Mouse (Mus musculus) frontal cortex, postnatal 25 days (tissue): ENCODE measurements around the gene Mki67.

ENCODE experiments used
- DNase-seq, 2 experiments: peaks; one replicate each; pipeline ENCODE4 v3.0.0; 2022; ENCODE audit warnings: low spot score in 2 of 2

The Mki67 gene

DNA sequence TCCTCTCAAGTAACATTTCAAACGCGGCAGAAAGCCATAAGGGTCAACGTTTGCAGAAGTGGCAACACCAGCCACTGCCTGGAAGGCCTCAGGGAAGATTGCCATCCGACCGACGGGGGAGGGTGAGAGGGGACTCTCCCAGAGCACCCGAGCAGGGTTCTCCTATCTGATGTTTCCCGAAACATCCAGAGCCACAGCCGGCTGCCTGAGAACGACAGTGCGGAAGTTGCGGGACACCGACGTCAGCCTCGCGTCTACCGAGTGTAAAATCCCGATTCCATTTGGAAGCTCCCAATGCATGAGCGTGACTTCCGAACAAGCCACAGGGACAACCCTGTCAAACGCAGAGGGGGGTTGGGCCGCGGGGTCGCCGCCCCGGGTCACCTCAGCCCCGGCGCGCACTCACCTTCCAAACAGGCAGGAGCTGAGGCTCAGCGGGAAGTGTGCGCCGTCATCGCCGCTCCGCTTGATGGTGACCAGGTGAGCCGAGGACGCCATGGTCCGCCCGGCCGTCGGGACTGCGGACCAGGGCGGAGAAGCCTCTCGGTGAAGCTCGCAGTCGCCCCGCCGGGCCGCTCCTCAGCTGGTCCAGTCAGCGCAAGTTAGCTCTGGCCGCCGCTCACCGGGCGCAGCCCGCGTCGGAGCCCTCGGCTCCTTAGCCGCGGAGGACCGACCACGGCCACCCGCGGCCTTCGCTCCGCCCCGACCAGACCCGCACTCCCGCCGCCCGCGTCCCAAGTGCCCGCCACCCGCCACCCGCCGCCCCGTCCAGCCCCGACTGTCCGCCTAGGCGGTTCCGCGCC lies at the start of gene Mki67:
Gene Mki67 (minus strand): TSS at position 720 of the 803 bp plus-strand sequence.
- DNase-seq, result no peak

DNA sequence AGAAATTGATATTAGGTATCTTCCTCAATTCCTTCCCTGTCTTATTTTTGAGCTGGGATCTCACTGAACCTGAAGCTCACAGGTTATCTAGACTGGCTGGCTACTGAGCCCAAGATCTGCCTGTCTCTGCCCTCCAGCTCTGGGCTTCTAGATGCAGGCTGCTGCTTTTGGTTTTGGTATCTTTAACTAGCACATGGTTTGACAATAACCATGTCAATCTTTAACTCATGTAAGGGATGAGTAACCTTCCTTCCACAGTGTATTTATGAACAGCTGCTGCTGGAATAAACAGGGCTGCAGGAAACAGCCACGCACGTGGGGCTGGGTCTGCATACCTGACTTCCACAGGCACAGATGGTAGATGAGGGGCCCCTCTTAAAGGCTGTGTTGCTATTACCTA lies 47.1 kb upstream of the Mki67 start:
- DNase-seq, result no peak

- DNase-seq, result no peak
Observed at GRCm38 (mm10) chr7:135758754-135759510, 42.8 kb upstream of the Mki67 start.

GRCm38 (mm10) chr7:135758171-135758570 lies 42.0 kb upstream of the Mki67 start:
- no peak for DNase-seq

GRCm38 (mm10) chr7:135756984-135757586 lies 40.9 kb upstream of the Mki67 start:
- no peak for DNase-seq

- no peak for DNase-seq
Observed at GRCm38 (mm10) chr7:135748986-135749385, 32.8 kb upstream of the Mki67 start.

- no peak for DNase-seq
Observed at GRCm38 (mm10) chr7:135747072-135747471, 30.9 kb upstream of the Mki67 start.

GRCm38 (mm10) chr7:135746528-135746927 lies 30.4 kb upstream of the Mki67 start:
- no peak for DNase-seq

- no peak for DNase-seq
Observed at GRCm38 (mm10) chr7:135745091-135745490, 28.9 kb upstream of the Mki67 start.

DNA sequence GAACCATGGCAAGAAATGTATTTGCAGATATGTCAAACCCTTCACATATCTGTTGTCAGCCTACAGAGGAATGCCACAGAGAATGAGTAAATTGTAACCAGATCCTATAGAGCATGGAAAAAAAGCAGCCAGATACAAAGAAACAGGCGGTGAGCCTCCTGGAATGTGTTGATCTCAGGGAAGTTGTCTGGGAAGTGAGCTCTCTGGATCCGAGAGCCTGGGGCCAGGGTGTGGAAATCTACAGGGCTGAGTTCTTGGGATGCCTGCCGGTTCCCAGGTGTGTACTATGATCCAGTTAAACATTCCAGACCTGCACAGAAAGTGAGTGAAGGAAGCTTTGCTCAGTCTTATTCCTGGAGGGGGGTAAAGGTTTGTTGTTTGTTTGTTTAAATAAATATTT lies 24.3 kb upstream of the Mki67 start:
- DNase-seq, result no peak

DNA sequence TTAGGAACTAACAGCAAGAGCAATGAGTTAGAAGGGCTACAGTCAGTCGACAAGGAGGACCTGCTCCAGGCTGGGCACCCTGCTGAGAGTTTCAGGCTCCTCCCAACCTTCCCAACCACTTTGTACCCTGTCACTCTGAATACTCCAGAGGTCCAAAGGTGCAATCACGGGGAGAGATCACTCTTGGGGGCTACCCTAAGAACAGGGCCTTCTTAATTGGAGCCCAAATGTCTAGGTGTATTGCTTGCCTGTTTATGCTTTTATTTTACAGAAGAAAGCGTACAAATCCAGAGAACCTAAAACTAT lies 20.4 kb upstream of the Mki67 start:
- no peak for DNase-seq

- DNase-seq, result peak; percentile 62 to 75
Observed at GRCm38 (mm10) chr7:135735691-135736580, 19.8 kb upstream of the Mki67 start.

- no peak for DNase-seq
Observed at GRCm38 (mm10) chr7:135734911-135735646, 18.9 kb upstream of the Mki67 start.

DNA sequence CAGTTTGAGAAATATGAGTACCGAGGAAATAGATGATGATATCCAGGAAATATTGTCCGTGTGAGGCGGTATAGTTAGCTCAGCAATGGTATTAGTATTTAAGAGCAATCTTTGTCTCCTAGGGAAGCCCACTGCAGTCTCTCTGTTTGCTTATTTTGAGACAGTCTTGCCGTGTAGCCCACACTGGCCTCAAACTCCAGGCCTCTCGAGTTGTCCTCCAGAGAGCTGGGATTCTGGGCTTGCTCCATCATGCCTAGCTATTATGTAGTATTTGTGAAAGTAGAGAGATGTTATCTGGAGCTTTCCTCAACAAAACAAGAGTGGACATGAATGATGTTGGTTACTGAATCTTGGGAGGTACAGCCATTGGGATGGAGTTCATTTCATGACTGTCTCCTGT lies 18.2 kb upstream of the Mki67 start:
- DNase-seq, result no peak

GRCm38 (mm10) chr7:135728038-135728437 lies 11.9 kb upstream of the Mki67 start:
- DNase-seq, result no peak

DNA sequence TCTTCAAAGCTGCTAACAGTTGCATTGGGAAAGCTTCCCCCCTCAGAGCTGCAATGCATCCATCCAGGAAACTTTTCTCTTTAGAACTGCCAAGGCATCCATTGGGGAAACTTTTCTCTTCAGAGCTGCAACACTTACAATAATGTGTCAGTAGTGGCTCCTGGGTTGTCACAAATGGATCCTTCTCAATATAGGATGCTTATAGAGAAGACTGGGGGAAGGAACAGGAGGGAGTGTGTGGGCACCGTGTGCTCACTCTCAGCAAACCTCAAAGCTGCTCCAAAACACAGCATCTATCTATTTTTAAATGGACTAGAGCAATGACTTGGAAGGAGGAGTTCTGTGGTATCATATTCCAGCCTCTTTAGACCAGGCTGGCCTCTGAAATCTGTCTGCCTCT lies 10.5 kb upstream of the Mki67 start:
- no peak for DNase-seq

- DNase-seq, result no peak
Observed at GRCm38 (mm10) chr7:135723672-135724341, 7.6 kb upstream of the Mki67 start.

- DNase-seq, result no peak
Observed at GRCm38 (mm10) chr7:135722011-135722838, 6.1 kb upstream of the Mki67 start.

DNA sequence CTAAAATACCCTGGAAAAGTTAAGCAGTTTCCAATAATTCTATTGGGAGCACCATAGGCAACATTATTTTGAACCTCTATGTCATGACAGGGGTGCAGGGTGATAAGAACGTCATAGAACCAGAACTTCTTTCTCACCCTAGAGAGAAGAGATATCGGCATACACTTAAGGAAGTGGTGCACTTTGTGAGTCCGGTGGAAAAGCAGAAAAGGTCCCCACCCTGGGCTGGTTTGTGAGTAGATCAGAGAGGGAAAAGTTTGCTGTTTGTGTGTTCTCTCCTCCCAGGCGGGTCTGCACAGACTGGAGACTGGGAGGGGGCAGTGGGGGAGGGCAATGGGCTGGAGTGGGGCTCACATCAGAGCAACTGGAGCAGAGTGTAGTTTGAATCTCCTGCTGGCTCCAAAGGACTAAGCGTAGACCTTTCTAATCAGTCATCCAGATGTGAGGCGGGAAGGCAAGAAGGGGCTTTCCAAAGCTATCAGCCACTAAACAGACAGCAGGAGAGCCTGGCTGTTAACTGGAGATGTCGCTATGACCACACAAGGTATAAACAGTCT lies 5.4 kb upstream of the Mki67 start:
- DNase-seq, result no peak
